Mouse (Mus musculus) small intestine, adult 2 months (tissue): ENCODE measurements around the gene Tmppe. TPM values are rescaled to one million over a fixed set of nuclear protein-coding genes. Genes with fewer than 3 reads are reported as not detected.

ENCODE experiments used
- H3K27ac ChIP-seq: fragments of 200-500 bp; 2 replicates; pipeline ENCODE4 v1.5.1; 2012; ENCODE audit warnings: low read depth, low read length, control low read depth, inconsistent platforms; ENCODE audit not compliant: insufficient read depth
- H3K27me3 ChIP-seq: fragments of 200-500 bp; 2 replicates; pipeline ENCODE4 v1.6.1; 2012; ENCODE audit warnings: mild to moderate bottlenecking, moderate library complexity, low read length, inconsistent platforms; ENCODE audit not compliant: control insufficient read depth, insufficient read depth
- H3K36me3 ChIP-seq: fragments of 200-500 bp; 2 replicates; pipeline ENCODE4 v1.6.1; 2012; ENCODE audit warnings: mild to moderate bottlenecking, low read length, control low read depth, inconsistent platforms; ENCODE audit not compliant: control insufficient read depth, insufficient read depth
- H3K4me1 ChIP-seq: fragments of 200-500 bp; 2 replicates; pipeline ENCODE4 v1.6.1; 2012; ENCODE audit warnings: low read length, inconsistent platforms, mixed read lengths; ENCODE audit not compliant: control insufficient read depth, insufficient read depth, insufficient read length
- H3K4me3 ChIP-seq: fragments of 200-500 bp; 2 replicates; pipeline ENCODE4 v1.5.1; 2012; ENCODE audit warnings: low read depth, mild to moderate bottlenecking, control low read depth, inconsistent platforms, low read length, moderate library complexity
- CTCF ChIP-seq: fragments of 200-500 bp; IDR thresholded peaks from 2 replicates; pipeline ENCODE4 v1.5.1; 2012; ENCODE audit warnings: low read depth, mild to moderate bottlenecking, control low read depth, inconsistent platforms, low read length, moderate library complexity, mixed read lengths; ENCODE audit not compliant: insufficient replicate concordance, insufficient read length; ENCODE audit errors: extremely low read depth
- POLR2A ChIP-seq: fragments of 200-500 bp; IDR thresholded peaks from 2 replicates; pipeline ENCODE4 v1.6.1; 2012; ENCODE audit warnings: low read depth, mild to moderate bottlenecking, control low read depth, inconsistent platforms, low read length, moderate library complexity
- WGBS: fragments of 180-500 bp; shearing (Covaris S2); methylation state at CpG from one replicate; pipeline ENCODE4 v1.1.7; 2018; 5-methylcytosine and 5-hydroxymethylcytosine counted together
- polyA plus RNA-seq: library from polyadenylated mRNA; depleted of rRNA; stranded (reverse); fragments of >200 nt; gene quantifications from 2 replicates; pipeline ENCODE4 v1.2.3, GENCODE M21; 2012

Gene Tmppe
- polyA plus RNA-seq, 1 experiment = 4.6 TPM

DNA sequence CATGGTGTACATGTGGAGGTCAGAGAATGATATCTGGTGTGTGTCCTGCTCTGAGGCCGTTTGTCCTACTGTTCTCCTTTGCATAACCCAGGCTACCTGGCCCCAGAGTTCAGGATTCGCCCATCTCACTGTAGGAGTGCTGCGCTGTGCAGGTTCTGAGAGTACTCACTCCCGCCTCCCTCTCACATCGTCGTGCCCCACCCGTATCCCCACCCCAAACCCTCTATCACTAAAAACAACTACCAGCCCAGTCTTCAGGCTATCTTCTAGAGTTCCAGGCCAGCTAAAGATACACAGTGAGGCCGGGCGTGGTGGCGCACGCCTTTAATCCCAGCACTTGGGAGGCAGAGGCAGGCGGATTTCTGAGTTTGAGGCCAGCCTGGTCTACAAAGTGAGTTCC is 1.2 kb upstream of the Tmppe start:
- Histone ChIP-seq H3K4me3 (no peak overlapping the region), H3K27ac (no peak overlapping the region), H3K36me3 (peaks cover 9% of the 10 kb centered on the region; the same call in 1 of the 2 replicates), H3K27me3 (no peaks in the 10 kb centered on the region), H3K4me1 (peaks cover 15% of the 10 kb centered on the region)
- no peak for TF ChIP-seq CTCF
- no peak for TF ChIP-seq POLR2A
- WGBS = 89% methylated on average over 12 of the region's 12 CpGs

DNA sequence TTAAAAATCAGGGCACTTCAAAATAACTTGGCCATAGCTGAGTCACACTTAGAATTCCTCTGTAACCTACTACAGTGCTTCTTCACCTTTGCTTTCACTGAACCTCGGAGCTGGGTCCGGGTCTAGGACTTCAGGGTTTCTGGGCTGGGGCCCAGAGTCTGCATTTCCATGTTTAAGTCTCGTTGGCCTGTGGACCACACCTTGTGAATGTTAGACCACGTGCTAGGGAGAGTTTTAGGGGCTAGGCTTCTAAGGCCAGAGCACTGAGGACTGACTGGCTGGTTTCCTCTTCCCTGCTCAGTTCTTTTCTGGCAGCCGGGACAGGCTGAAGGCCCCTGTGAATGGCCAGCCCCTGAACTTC is 337 bp upstream of the Tmppe start:
- H3K4me3 ChIP-seq = peak overlapping the region; percentile 88
- WGBS = 9% methylated on average over 5 of the region's 5 CpGs
- no peak for TF ChIP-seq POLR2A
- TF ChIP-seq CTCF = no peak
- H3K27ac ChIP-seq = peak overlapping the region; percentile 37
- no peaks in the 10 kb centered on the region for H3K27me3 ChIP-seq
- H3K4me1 ChIP-seq = peaks cover 10% of the 10 kb centered on the region
- peaks cover 17% of the 10 kb centered on the region for H3K36me3 ChIP-seq

DNA sequence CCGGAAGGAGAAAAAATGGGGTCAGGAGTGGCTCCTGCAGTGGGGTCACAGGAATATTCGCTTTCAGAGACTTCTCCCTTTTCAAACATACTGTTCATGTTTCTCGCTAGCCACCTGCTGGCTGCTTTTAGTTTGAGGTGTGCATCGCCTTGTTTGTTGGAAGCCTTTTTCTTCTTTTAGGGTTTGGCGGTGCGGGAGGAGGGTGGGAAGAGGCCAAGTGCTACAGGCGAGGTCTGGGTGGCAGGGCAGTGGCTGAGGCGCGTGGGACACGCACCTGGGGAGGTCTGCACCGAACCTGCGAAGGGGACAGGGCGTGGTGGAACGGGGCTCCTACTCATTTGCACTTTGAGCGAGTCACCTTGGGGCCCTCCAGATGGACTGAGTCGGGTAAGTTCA is 778 bp downstream of the Tmppe start:
- Histone ChIP-seq H3K27ac (peak overlapping the region; percentile 90), H3K36me3 (peaks cover 20% of the 10 kb centered on the region), H3K27me3 (no peaks in the 10 kb centered on the region), H3K4me1 (peaks cover 10% of the 10 kb centered on the region), H3K4me3 (peak overlapping the region; percentile 88)
- 2% methylated on average over 16 of the region's 16 CpGs for WGBS
- TF ChIP-seq CTCF (peak; percentile 47; the same call in 1 of the 2 replicates), POLR2A (no peak)

DNA sequence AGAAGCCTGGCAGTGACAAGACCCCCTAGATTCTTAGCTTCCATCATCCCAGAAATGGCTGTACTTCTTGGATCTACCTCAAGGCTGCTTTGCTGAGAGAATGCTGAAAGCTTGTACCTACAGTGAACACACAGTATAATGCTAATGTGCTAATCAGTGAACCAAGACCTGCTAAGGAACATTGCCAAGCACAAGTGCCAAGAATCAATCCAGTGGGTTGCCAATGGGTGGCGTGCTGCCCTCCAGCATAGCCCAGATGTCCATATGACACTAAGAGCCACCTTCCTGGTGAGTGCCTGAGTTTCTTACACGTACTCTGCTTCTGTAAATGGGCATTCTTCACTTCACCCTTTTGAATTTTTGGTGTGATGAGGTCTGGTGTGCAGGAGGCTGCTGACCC is 6.8 kb downstream of the Tmppe start:
- no peaks in the 10 kb centered on the region for H3K27me3 ChIP-seq
- no peak for TF ChIP-seq POLR2A
- TF ChIP-seq CTCF = no peak
- no peaks in the 10 kb centered on the region for H3K4me1 ChIP-seq
- 92% methylated on average over 2 of the region's 2 CpGs for WGBS
- H3K27ac ChIP-seq = no peak overlapping the region
- no peak overlapping the region for H3K4me3 ChIP-seq
- H3K36me3 ChIP-seq = peaks cover 41% of the 10 kb centered on the region

DNA sequence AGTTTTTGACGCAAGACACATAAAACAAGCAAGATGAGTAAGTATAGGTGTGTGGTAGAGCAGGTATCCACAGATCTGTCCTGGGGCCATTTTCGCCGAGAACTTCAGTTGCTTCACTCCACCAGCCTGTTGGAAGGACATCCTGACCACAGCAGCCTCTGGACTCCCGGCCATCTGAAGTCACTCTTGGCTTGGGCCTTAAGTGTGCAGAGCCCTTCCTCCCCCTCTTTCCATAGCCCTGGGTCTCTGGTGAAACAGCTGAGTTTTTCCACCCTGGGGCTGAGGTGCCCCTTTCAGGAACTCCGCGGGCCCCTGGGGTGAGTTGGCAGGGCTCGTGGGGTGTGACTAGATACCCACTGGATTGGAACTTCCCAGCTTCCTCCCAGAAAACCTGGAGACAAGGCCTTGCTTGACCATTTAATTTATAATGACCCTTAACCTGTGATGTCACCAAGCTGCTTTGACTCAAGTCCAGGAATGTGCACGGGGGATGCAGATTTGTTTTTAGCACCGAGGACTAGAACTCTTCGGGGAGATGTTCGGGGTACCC is 9.5 kb downstream of the Tmppe start:
- Histone ChIP-seq H3K36me3 (peaks cover 26% of the 10 kb centered on the region), H3K4me1 (no peaks in the 10 kb centered on the region), H3K4me3 (no peak overlapping the region), H3K27me3 (no peaks in the 10 kb centered on the region), H3K27ac (no peak overlapping the region)
- no peak for TF ChIP-seq CTCF
- TF ChIP-seq POLR2A = no peak
- 98% methylated on average over 11 of the region's 11 CpGs for whole genome bisulfite sequencing

DNA sequence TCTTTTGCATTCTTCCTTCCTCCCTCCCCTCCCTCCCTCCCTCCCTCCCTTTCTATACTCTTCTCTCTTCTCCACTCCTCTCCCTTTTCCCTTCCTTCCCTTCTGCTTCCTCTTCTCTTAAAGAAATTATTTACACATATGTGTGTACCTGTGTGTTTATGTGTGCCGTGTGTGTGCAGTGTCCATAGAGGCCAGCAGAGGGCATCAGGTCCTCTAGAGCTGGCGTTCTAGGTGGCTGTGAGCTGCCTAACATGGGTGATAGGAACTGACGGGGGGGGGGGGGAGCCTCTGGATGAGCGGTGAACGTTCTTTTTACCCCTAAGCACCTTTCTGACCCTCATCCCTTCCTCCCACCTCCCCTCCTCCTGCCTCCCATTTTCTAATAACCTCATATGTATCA is 10.4 kb downstream of the Tmppe start:
- Histone ChIP-seq H3K27me3 (no peaks in the 10 kb centered on the region), H3K36me3 (peaks cover 24% of the 10 kb centered on the region), H3K27ac (no peak overlapping the region), H3K4me3 (no peak overlapping the region), H3K4me1 (peaks cover 3% of the 10 kb centered on the region; the same call in 1 of the 2 replicates)
- 83% methylated on average over 5 of the region's 5 CpGs for WGBS
- TF ChIP-seq CTCF (no peak), POLR2A (no peak)

DNA sequence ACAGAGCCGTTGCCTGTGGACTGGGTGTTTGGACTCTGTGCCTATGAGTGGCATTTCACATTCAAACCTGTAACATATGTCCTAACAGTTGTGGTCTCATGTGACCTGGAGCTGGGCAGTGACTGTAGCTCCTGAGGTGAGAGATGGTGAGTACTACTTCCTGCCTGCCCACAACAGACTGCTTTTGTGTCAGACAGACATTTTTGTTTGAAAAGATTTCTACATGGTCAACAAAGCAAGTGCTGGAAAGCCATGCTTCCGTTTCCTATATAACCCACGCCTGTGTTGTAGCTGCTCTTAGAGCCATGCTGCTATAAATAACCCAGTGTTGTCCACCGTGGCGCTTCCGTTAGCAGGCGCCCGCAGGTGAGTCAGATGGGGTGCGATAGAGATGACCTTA is 11.5 kb downstream of the Tmppe start:
- peaks cover 18% of the 10 kb centered on the region for H3K36me3 ChIP-seq
- H3K4me3 ChIP-seq = no peak overlapping the region
- H3K4me1 ChIP-seq = peaks cover 7% of the 10 kb centered on the region; the same call in 1 of the 2 replicates
- no peaks in the 10 kb centered on the region for H3K27me3 ChIP-seq
- TF ChIP-seq POLR2A = no peak
- TF ChIP-seq CTCF = no peak
- WGBS = 87% methylated on average over 9 of the region's 9 CpGs
- H3K27ac ChIP-seq = no peak overlapping the region
